Mouse (Mus musculus) embryonic fibroblast, embryonic 13.5 days (primary cell): Measurements from ENCODE around the gene Gprc6a. TPM values are rescaled to one million over a fixed set of nuclear protein-coding genes. Genes with fewer than 3 reads are reported as not detected.

Experiments used
- H3K27ac ChIP-seq: 2 replicates; pipeline ENCODE4 v1.5.1; 2012; ENCODE audit warnings: low read length, control low read depth, inconsistent platforms; ENCODE audit not compliant: insufficient read depth
- H3K4me1 ChIP-seq: 2 replicates; pipeline ENCODE4 v1.6.1; 2011; ENCODE audit warnings: low read length; ENCODE audit not compliant: control insufficient read depth, insufficient read depth
- H3K4me3 ChIP-seq: 2 replicates; pipeline ENCODE4 v1.5.1; 2011; ENCODE audit warnings: mild to moderate bottlenecking, control low read depth, low read length; ENCODE audit not compliant: insufficient read depth
- CTCF ChIP-seq: IDR thresholded peaks from 2 replicates; pipeline ENCODE4 v1.5.1; 2011; ENCODE audit warnings: mild to moderate bottlenecking, control low read depth, low read length, moderate library complexity, borderline replicate concordance; ENCODE audit not compliant: insufficient read depth
- POLR2A ChIP-seq: IDR thresholded peaks from 2 replicates; pipeline ENCODE4 v1.6.1; 2011; ENCODE audit warnings: low read depth, mild to moderate bottlenecking, control low read depth, low read length, moderate library complexity
- polyA plus RNA-seq: library from polyadenylated mRNA; stranded (reverse); fragments of >200 nt; gene quantifications from 2 replicates; pipeline ENCODE4 v1.2.4, GENCODE M21; 2011; ENCODE audit warnings: low read depth; ENCODE audit not compliant: missing spikeins, insufficient read length

Gene Gprc6a
- polyA plus RNA-seq, 1 experiment = not detected

DNA sequence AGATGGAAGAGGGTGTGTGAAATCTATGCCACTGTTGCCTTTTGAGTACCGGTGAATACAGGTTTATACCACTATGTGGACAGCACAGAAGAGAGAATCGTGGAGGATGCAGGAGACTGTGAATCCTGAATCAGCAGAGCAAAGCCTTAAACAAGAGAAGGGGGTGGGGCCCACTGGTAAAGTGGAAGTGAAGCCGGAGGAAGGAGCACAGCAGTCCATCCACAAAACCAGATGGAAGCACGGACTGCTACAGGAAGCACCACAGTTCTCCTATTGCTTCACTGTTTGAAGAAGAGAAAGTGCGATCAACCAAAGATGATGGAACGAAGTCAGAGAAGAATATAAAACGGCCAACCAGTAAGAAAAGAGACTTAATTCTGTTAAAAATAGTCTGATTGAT is 11.1 kb downstream of the Gprc6a start:
- Histone ChIP-seq H3K4me1 (no peaks in the 10 kb centered on the region), H3K27ac (no peak overlapping the region), H3K4me3 (no peak overlapping the region)
- TF ChIP-seq CTCF = no peak
- no peak for TF ChIP-seq POLR2A

DNA sequence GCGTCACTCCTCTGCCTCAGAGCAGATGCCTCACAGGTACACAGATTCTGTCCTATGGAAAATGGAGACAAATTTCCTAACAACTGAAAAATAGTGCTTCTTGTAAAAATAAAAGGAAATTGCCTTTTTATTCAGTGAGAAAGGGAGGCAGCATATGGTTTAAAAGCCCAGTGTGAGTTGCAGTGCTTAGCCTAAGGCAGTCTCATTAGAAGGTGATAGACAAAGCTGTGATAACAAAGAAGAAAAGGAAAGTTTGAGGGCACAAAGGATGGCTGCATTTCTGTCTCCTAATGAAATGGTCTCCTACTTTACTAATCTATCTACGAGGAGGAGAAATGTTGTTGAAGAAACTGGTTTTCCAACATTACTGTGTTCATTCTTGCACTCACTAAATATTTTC is 12.7 kb downstream of the Gprc6a start:
- Histone ChIP-seq H3K4me1 (no peaks in the 10 kb centered on the region), H3K27ac (no peak overlapping the region), H3K4me3 (no peak overlapping the region)
- TF ChIP-seq POLR2A (no peak), CTCF (no peak)

DNA sequence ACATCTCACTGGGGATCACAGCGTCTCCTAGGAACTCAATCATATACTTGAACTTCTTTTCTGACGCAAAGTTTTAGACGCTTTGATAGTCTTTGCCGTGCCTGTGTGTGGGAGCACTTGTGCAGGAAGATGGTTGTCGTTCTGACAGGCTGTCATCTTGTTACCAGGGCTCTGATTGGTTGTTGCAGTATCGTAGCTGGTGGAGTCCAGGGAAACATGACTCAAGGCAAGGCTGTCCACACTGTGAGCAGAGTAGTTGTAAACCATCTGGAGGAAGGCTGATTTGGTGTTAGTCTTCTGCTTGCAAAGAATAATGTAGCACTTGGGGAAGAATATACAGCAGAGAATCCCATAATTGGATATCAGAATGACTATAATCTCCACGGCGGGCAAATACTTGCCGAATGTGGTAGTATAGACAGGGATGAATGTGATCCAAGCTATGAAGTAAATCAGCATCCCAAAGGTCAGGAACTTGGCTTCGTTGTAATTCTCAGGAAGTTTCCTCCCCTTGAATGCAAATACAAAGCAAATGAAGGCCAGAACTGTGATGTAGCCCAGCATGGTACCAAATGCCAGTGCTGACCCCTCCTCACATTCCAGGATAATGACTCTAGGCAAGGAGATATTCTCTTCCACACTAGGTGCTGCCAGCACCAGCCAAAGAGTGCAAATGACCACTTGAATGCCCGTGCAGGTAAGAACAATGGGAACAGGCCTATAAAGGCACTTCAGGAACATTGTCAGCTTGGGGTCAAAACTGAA is 16.3 kb downstream of the Gprc6a start:
- H3K27ac ChIP-seq = no peak overlapping the region

DNA sequence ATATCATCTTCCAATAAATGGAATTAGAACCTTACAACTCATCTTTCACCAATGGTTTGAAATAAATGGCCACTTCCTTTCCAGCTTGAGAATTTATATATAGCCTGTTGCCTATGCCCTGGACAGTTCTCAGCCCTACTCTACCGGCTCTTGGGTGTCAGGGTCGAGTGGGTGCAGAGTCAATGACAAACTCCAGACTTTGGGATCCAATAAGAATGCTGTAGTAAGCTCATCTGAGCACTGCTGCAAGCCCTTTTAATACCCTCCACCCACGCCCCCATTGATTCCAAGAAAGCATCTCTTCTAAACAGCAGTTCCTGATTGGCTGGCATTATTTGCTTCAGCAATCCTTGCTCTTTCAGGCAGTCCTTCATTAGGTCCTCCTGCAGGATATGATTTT is 17.8 kb downstream of the Gprc6a start:
- TF ChIP-seq CTCF = no peak
- no peak for TF ChIP-seq POLR2A
- Histone ChIP-seq H3K27ac (no peak overlapping the region), H3K4me3 (no peak overlapping the region), H3K4me1 (no peaks in the 10 kb centered on the region)

More for the DNA sequence above, 16.3 kb downstream of the Gprc6a start:
- TF ChIP-seq POLR2A (no peak), CTCF (no peak)
- H3K4me3 ChIP-seq = no peak overlapping the region
- H3K4me1 ChIP-seq = no peaks in the 10 kb centered on the region

DNA sequence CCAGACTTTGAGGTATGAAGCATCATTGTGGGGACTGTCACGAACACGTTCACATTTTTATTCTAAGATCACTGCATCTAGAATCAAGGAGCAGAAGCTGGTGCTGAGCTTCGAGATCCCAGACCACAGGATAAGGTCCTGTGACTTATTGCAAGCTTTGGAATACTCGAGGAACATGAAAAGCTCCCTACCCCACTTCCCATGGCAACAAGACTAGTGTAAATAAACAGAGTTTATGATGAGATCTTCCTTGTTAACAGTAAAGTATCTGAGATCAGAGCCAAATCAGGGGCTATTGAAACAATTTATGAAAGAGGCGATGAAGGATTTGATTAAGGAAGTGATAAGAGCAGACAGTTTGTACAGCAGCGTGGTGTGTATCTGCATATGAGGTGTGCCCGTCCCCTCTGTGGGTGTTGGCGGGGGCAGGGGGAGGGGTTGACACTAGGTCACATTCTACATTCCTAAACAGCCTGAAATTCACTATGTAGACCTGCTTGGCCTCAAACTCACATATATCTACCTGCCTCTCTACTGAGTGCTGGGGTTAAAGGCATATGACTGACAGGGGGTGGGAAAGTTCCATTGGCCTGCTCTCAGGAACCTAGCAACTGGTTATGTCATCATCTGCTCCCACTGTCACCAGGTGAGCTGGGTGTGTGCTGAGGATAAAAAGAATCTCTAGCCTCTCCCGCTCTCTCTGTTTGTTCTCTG is 19.1 kb downstream of the Gprc6a start:
- Histone ChIP-seq H3K4me3 (no peak overlapping the region), H3K4me1 (no peaks in the 10 kb centered on the region), H3K27ac (no peak overlapping the region)
- TF ChIP-seq POLR2A (no peak), CTCF (no peak)

DNA sequence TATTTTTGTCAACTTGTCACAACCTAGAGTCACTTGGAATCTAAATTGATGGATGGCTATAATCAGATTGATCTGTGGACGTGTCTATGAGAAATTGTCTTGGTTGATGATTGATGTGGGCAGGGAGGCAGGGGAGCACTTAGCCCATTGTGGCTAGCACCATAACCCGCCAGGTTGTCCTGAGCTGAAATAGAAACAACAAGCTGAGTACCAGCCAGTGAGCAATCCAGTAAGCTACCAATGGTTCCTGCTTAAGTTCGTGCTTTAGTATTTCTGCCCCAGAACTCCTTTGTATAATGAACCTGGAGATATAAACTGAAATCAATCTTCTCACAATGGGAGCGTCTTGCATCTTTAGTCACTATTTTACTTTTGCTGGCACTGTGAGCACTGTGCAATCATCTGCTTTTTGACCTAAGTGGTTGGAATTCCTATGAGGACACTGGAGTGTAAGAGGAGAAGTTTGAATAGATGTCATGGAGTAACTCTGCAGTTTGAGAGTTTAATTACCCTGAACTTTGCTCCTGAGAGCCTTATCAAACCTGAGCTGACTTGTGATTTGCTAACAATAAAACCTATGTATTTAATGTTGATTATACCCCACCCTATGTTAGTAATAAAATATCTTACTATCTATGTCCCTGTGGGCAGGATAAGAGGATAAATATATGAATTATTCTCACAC is 21.4 kb downstream of the Gprc6a start:
- Histone ChIP-seq H3K4me1 (no peaks in the 10 kb centered on the region), H3K4me3 (no peak overlapping the region), H3K27ac (no peak overlapping the region)
- TF ChIP-seq CTCF (no peak), POLR2A (no peak)

DNA sequence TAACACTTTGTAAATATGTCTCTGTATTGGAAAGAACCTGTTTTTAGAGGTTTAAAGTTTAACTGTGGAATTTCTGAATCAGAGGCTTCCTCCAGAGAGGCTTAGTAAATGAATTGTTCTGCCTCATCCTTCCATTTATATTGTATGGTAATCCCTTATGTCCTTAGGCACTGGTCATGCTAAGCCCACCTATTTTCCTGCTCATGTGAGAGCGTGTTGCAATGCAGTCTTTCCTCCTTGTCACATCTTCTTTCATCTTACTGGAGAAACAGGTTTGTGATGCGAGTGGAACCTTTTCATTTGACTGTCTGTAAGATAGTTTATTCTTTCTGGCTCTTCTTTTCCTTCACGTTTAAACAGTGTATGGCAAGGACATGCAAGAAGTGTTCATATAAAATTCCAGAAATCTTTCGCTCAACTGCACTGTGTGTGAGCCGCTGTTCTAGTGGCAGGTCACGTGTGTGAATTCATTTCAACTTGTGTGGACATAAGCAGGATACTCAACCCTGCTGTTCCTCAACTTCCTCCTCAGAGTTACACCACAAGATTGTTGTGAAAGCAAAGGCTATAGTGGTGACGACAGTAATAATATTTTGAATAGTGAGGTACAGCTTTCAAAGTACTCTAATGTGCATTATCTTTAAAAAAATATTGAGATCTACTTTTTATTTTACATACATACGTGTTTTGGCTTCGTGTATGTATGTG is 34.2 kb downstream of the Gprc6a start:
- TF ChIP-seq POLR2A = no peak
- Histone ChIP-seq H3K27ac (no peak overlapping the region), H3K4me1 (no peaks in the 10 kb centered on the region), H3K4me3 (no peak overlapping the region)

DNA sequence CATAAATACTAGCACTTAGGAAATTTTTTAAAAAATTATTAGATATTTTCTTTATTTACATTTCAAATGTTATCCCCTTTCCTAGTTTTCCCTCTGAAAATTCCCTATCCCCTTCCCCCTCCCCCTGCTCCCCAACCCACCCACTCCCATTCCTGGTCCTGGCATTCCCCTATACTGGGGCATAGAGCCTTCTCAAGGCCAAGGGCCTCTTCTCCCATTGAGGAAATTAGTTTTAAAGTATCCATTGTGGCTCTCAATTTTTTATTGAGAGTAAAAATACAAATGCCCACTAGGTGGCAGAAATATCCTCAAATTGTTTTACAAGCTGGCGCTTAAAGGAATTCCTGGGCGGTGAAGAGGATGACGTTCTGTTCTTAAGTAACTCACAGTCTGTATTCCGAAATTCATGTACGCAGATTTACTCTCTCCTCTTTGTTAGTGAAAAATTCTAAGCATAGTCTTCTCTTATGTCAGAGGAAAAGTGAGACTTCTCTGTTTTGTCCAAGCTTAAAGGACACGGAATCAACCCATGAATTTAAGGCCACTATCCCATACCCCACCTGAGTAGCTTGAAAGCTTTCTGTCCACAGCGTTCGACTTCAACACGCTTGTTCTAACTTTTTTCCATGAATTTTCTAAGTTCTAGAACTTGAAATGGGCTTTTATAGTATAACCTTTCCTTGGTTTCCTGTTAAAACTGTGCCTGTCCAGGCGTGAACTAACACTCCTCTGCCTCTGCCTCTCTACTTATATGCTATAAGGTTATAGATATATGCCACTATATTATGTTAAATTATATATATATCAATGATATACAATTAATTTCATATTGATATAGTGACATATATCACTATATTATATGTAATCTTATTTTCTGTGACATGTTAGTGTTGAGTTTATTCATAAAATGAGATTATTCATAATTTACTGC is 36.0 kb downstream of the Gprc6a start:
- Histone ChIP-seq H3K27ac (no peak overlapping the region), H3K4me3 (no peak overlapping the region), H3K4me1 (no peaks in the 10 kb centered on the region)
- no peak for TF ChIP-seq CTCF
- no peak for TF ChIP-seq POLR2A

DNA sequence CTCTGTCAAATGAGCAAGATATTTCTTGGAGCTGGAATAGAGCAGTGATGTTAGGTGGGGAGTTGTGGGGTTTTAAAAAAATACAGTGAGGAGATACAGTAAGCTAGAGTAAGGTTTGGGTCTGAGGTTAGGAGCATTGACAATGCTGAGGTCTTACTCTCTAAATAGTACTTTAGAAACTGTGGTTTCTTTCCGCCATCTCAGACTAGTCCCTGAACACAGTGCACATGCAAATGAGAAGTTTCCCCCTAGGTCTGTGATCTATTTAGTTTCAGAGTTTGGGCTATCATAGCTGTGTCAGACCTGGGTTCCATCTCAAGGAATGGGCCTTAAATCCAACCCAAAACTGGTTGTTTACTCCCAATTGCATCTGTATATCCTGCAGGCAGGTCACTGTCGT is 39.7 kb downstream of the Gprc6a start:
- no peak for TF ChIP-seq POLR2A
- no peak for TF ChIP-seq CTCF

DNA sequence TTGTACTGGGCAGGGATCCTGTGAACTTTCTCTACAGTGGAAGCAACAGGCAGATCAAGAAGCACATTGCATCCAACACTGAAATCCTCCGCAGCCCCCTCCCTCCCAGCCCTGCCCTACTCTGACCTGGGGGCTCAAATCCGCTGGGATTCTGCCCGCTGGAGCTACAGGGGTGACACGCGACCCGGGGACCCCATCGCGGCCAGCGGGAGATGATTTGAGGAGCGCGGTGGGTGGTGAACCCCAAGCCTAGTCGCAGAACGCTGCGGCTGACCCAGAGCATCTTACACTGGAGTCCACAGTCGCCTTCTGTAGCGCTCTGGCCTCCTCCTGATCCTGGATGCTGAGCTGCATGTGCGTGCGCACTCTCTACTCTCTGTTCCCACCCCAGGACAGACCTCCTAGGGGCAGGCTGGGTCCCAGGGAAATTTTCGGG is 41.1 kb downstream of the Gprc6a start, which contains the start of gene Fam162b:
Fam162b (minus strand) TSS at position 379 of the 436 bp plus-strand sequence.
- TF ChIP-seq CTCF (no peak), POLR2A (no peak)
- no peak within 1 kb of the TSS for H3K4me3 ChIP-seq
- no peak within 1 kb of the TSS for H3K27ac ChIP-seq

More for the DNA sequence above, 39.7 kb downstream of the Gprc6a start:
- Histone ChIP-seq H3K27ac (no peak overlapping the region), H3K4me3 (no peak overlapping the region), H3K4me1 (no peaks in the 10 kb centered on the region)

More for the DNA sequence above, 41.1 kb downstream of the Gprc6a start, which contains the start of gene Fam162b:
- H3K4me1 ChIP-seq = no peaks in the 10 kb centered on the region
